Mouse (Mus musculus) monocyte, adult 59 days (primary cell): Measurements from ENCODE around the gene Gm20715. TPM values are rescaled to one million over a fixed set of nuclear protein-coding genes. Genes with fewer than 3 reads are reported as not detected.

Source experiments
- total RNA-seq, 2 experiments: library from RNA; stranded (reverse); gene quantifications; one replicate each; pipeline ENCODE4 v1.2.4; 2023

The Gm20715 gene
- total RNA-seq = not detected

GRCm38 (mm10) chr7:6410043-6410442, at the start of gene Gm20715:
Gene Gm20715, plus strand, starts transcription at chr7:6410277.

GRCm38 (mm10) chr7:6363047-6363488, 47.0 kb upstream of the Gm20715 start, which contains the start of gene Zfp78:
Gene Zfp78, plus strand, starts transcription at chr7:6363280.

GRCm38 (mm10) chr7:6383044-6383455, 27.0 kb upstream of the Gm20715 start, which contains the start of gene Zfp28:
Gene Zfp28, plus strand, starts transcription at chr7:6383295.

GRCm38 (mm10) chr7:6397996-6398975, 11.8 kb upstream of the Gm20715 start, which contains the start of gene Smim17:
Gene Smim17, plus strand, starts transcription at chr7:6398715.

GRCm38 (mm10) chr7:6438388-6438787, 28.3 kb downstream of the Gm20715 start, which contains the start of gene Olfr1344:
Gene Olfr1344, plus strand, starts transcription at chr7:6438688.

GRCm38 (mm10) chr7:6455868-6456267, 45.8 kb downstream of the Gm20715 start, which contains the start of gene Olfr1336:
Gene Olfr1336, plus strand, starts transcription at chr7:6456168.

GRCm38 (mm10) chr7:6466951-6467350, 56.9 kb downstream of the Gm20715 start, which contains the start of gene Olfr1346:
Gene Olfr1346, plus strand, starts transcription at chr7:6467101.

GRCm38 (mm10) chr7:6486841-6487240, 76.8 kb downstream of the Gm20715 start, which contains the start of gene Olfr5:
Gene Olfr5, minus strand, starts transcription at chr7:6486941.

Other genes starting within 250 kb of the Gm20715 start
- gene Zfp444, start 238.1 kb upstream of the Gm20715 start, total RNA-seq = 10 to 100 TPM; 13.3 to 15.6 TPM
- not detected for gene Galp, start 213.2 kb upstream of the Gm20715 start, total RNA-seq
- not detected for gene Zscan5b, start 188.0 kb upstream of the Gm20715 start, total RNA-seq
- not detected for gene Epp13, start 157.6 kb upstream of the Gm20715 start, total RNA-seq
- gene Zfp667, start 123.7 kb upstream of the Gm20715 start, total RNA-seq = 1 to 10 TPM; 1.7 to 3.0 TPM
- gene Zfp583, start 79.0 kb upstream of the Gm20715 start, total RNA-seq = 1 to 10 TPM; 1.4 to 1.9 TPM
- not detected for gene Gm3854, start 66.5 kb upstream of the Gm20715 start, total RNA-seq
- gene Zfp78, start 47.0 kb upstream of the Gm20715 start, total RNA-seq = 1 to 10 TPM in 1 of 2 experiments, under 1 TPM in 1; 0.89 to 1.9 TPM
- gene Zfp28, start 27.0 kb upstream of the Gm20715 start, total RNA-seq = 1 to 10 TPM; 1.9 to 2.9 TPM
- not detected for gene Smim17, start 11.6 kb upstream of the Gm20715 start, total RNA-seq
- gene Olfr1344, start 28.4 kb downstream of the Gm20715 start, total RNA-seq = not detected
- gene Olfr1336, start 45.9 kb downstream of the Gm20715 start, total RNA-seq = not detected
- gene Olfr1346, start 56.8 kb downstream of the Gm20715 start, total RNA-seq = not detected
- gene Olfr5, start 76.7 kb downstream of the Gm20715 start, total RNA-seq = not detected
- gene Olfr1347, start 89.5 kb downstream of the Gm20715 start, total RNA-seq = not detected
- not detected for gene Olfr1348, start 98.5 kb downstream of the Gm20715 start, total RNA-seq
- gene Olfr1349, start 112.7 kb downstream of the Gm20715 start, total RNA-seq = not detected
- not detected for gene Olfr1350, start 154.6 kb downstream of the Gm20715 start, total RNA-seq